Mouse (Mus musculus) thymus, adult 2 months (tissue): Measurements from ENCODE around the gene P2ry1.

Experiments
- CTCF ChIP-seq: fragments of 200-500 bp; IDR thresholded peaks from 2 replicates; pipeline ENCODE4 v1.5.1; 2012; ENCODE audit warnings: mild to moderate bottlenecking, control low read depth, low read length, moderate library complexity, borderline replicate concordance; ENCODE audit not compliant: control insufficient read depth, poor library complexity, insufficient read depth; ENCODE audit errors: extremely low read depth
- POLR2A ChIP-seq: fragments of 200-500 bp; IDR thresholded peaks from 2 replicates; pipeline ENCODE4 v1.6.1; 2012; ENCODE audit warnings: mild to moderate bottlenecking, low read length, control low read depth, moderate library complexity; ENCODE audit not compliant: control insufficient read depth, poor library complexity, insufficient read depth; ENCODE audit errors: extremely low read depth

GRCm38 (mm10) chr3:60953199-60953736, 49.3 kb upstream of the P2ry1 start:
- TF ChIP-seq POLR2A (no peak), CTCF (no peak)
